Mouse (Mus musculus): ENCODE results near the gene Gm8356.
"Not testable (repeated sequence)": the region's sequence is repeated elsewhere in the genome, so short reads cannot be mapped to it uniquely, and the experiment has no call there.

Gm8356 gene

GRCm38 (mm10) chr14:6537190-6537589, at the start of gene Gm8356:
Gm8356 (minus strand) TSS chr14:6537290.
- DNase-seq = not testable (repeated sequence)

GRCm38 (mm10) chr14:6486331-6486730, 50.8 kb downstream of the Gm8356 start:
- DNase-seq = not testable (repeated sequence)

GRCm38 (mm10) chr14:6485541-6485940, 51.5 kb downstream of the Gm8356 start:
- not testable (repeated sequence) for DNase-seq

GRCm38 (mm10) chr14:6482126-6482525, 55.0 kb downstream of the Gm8356 start:
- not testable (repeated sequence) for DNase-seq
